Mouse (Mus musculus): ENCODE measurements at regions not wholly inside any gene's neighbourhood (a gene's known extent, or its start where the extent isn't known, plus 50 kb on each side); places are given as distances from the start of the nearest gene placed in this dataset.
A peak's percentile ranks its signal among the peaks of the same experiment; 100 is the strongest.
"Not testable (repeated sequence)": the region's sequence is repeated elsewhere in the genome, so short reads cannot be mapped to it uniquely, and the experiment has no call there.

- DNase-seq (ENCODE audit: low spot score in 2 of 2), result no peak
These were observed 116.9 kb upstream of the Vmn1r2 start for GRCm38 (mm10) chr4:3049972-3050846.

- no peak for DNase-seq (ENCODE audit: low spot score in 2 of 2)
These were observed 116.3 kb upstream of the Vmn1r2 start for GRCm38 (mm10) chr4:3050847-3051135.

- no peak for DNase-seq (ENCODE audit: low spot score in 2 of 2)
These were observed 115.9 kb upstream of the Vmn1r2 start for GRCm38 (mm10) chr4:3051212-3051611.

GRCm38 (mm10) chr4:3052314-3053059 lies 114.6 kb upstream of the Vmn1r2 start:
- DNase-seq (ENCODE audit: low spot score in 2 of 2), result peak in 1 of 2 experiments; percentile 2

GRCm38 (mm10) chr4:3053060-3053406 lies 114.1 kb upstream of the Vmn1r2 start:
- peak in 1 of 2 experiments; percentile 1 for DNase-seq (ENCODE audit: low spot score in 2 of 2)

- DNase-seq (ENCODE audit: low spot score in 2 of 2), result peak in 1 of 2 experiments; percentile 2
These were observed 113.5 kb upstream of the Vmn1r2 start for GRCm38 (mm10) chr4:3053496-3054216.

GRCm38 (mm10) chr4:3054886-3055285 lies 112.2 kb upstream of the Vmn1r2 start:
- DNase-seq (ENCODE audit: low spot score in 2 of 2), result no peak

- no peak for DNase-seq (ENCODE audit: low spot score in 2 of 2)
These were observed 111.7 kb upstream of the Vmn1r2 start for GRCm38 (mm10) chr4:3055396-3055795.

- DNase-seq (ENCODE audit: low spot score in 2 of 2), result peak in 1 of 2 experiments; percentile 2
These were observed 107.5 kb upstream of the Vmn1r2 start for GRCm38 (mm10) chr4:3059511-3060054.

GRCm38 (mm10) chr4:3062027-3062605 lies 105.0 kb upstream of the Vmn1r2 start:
- DNase-seq (ENCODE audit: low spot score in 2 of 2), result peak in 1 of 2 experiments; percentile 1

GRCm38 (mm10) chr4:3063966-3064365 lies 103.2 kb upstream of the Vmn1r2 start:
- no peak for DNase-seq (ENCODE audit: low spot score in 2 of 2)

GRCm38 (mm10) chr4:3064571-3064970 lies 102.5 kb upstream of the Vmn1r2 start:
- DNase-seq (ENCODE audit: low spot score in 2 of 2), result no peak

GRCm38 (mm10) chr4:3065335-3065734 lies 101.8 kb upstream of the Vmn1r2 start:
- DNase-seq (ENCODE audit: low spot score in 2 of 2), result not testable (repeated sequence)

- DNase-seq (ENCODE audit: low spot score in 2 of 2), result no peak
These were observed 100.9 kb upstream of the Vmn1r2 start for GRCm38 (mm10) chr4:3066051-3066736.

- peak in 1 of 2 experiments; percentile 2 for DNase-seq (ENCODE audit: low spot score in 2 of 2)
These were observed 99.9 kb upstream of the Vmn1r2 start for GRCm38 (mm10) chr4:3067265-3067664.

GRCm38 (mm10) chr4:3067666-3068065 lies 99.5 kb upstream of the Vmn1r2 start:
- peak; percentile 6 to 9 for DNase-seq (ENCODE audit: low spot score in 2 of 2)

- DNase-seq (ENCODE audit: low spot score in 2 of 2), result peak in 1 of 2 experiments; percentile 2
These were observed 98.6 kb upstream of the Vmn1r2 start for GRCm38 (mm10) chr4:3068306-3069223.

GRCm38 (mm10) chr4:3069341-3069740 lies 97.8 kb upstream of the Vmn1r2 start:
- no peak for DNase-seq (ENCODE audit: low spot score in 2 of 2)

- not testable (repeated sequence) for DNase-seq (ENCODE audit: low spot score in 2 of 2)
These were observed 95.8 kb upstream of the Vmn1r2 start for GRCm38 (mm10) chr4:3071326-3071725.

GRCm38 (mm10) chr4:3079901-3080300 lies 87.2 kb upstream of the Vmn1r2 start:
- DNase-seq (ENCODE audit: low spot score in 2 of 2), result peak in 1 of 2 experiments; percentile 2
